Mouse (Mus musculus) CH12.LX (cell line): Measurements from ENCODE around the gene Ptges. TPM values are rescaled to one million over a fixed set of nuclear protein-coding genes. Genes with fewer than 3 reads are reported as not detected.

Experiments used
- DNase-seq: peaks from one replicate; pipeline ENCODE4 v3.0.0-alpha.2; 2013; ENCODE audit errors: extremely low read depth
- H3K27ac ChIP-seq: 2 replicates; pipeline ENCODE4 v1.5.1; 2012; ENCODE audit warnings: low read depth, mild to moderate bottlenecking, control low read depth, moderate library complexity; ENCODE audit not compliant: insufficient read depth
- H3K27me3 ChIP-seq: replicated peaks from 2 replicates; pipeline ENCODE3; 2012; ENCODE audit warnings: inconsistent platforms
- H3K36me3 ChIP-seq, 2 experiments: replicated peaks in 1 of 2; 2 replicates each; pipeline versions ENCODE3 to v1.6.1; 2012; ENCODE audit warnings: inconsistent platforms in 1 of 2, low read length in 1 of 2, mild to moderate bottlenecking in 1 of 2, mixed read lengths in 1 of 2, moderate library complexity in 1 of 2; ENCODE audit not compliant: control insufficient read depth in 1 of 2, insufficient read depth in 1 of 2
- H3K4me1 ChIP-seq, 2 experiments: 2 replicates each; pipeline ENCODE4 v1.6.1; 2012; ENCODE audit warnings: inconsistent platforms in 1 of 2, moderate library complexity in 1 of 2; ENCODE audit not compliant: insufficient read depth in 2 of 2, control insufficient read depth in 1 of 2
- H3K4me2 ChIP-seq: 2 replicates; pipeline ENCODE4 v1.6.1; 2012; ENCODE audit warnings: low read depth, mild to moderate bottlenecking, control low read depth; ENCODE audit not compliant: poor library complexity, insufficient read depth, severe bottlenecking
- H3K4me3 ChIP-seq, 3 experiments: fragments of 150-350 bp in 1 of 3; sonication (generic) in 1 of 3; replicated peaks in 1 of 3; 2 replicates each; pipeline versions ENCODE3 to v1.5.1; 2011 to 2012; ENCODE audit warnings: low read depth in 2 of 3, low read length in 2 of 3, mild to moderate bottlenecking in 2 of 3, moderate library complexity in 2 of 3, control low read depth in 1 of 3, improper control_type of control experiment in 1 of 3, inconsistent platforms in 1 of 3, mixed read lengths in 1 of 3; ENCODE audit not compliant: poor library complexity in 1 of 3
- H3K79me2 ChIP-seq: replicated peaks from 2 replicates; pipeline ENCODE4 v1.6.1; 2012; ENCODE audit warnings: mild to moderate bottlenecking, moderate library complexity; ENCODE audit not compliant: control insufficient read depth, poor library complexity, insufficient read depth, severe bottlenecking; ENCODE audit errors: extremely low read depth
- H3K9ac ChIP-seq: 2 replicates; pipeline ENCODE4 v1.6.1; 2012; ENCODE audit warnings: low read depth, mild to moderate bottlenecking, control low read depth, moderate library complexity; ENCODE audit not compliant: insufficient read depth
- H3K9me3 ChIP-seq: replicated peaks from 2 replicates; pipeline ENCODE3; 2012; ENCODE audit warnings: low read length, inconsistent platforms, mixed read lengths
- CHD2 ChIP-seq: IDR thresholded peaks from 2 replicates; pipeline ENCODE4 v1.6.1; 2011; ENCODE audit warnings: low read length, improper control_type of control experiment
- CTCF ChIP-seq, 2 experiments: IDR thresholded peaks in 1 of 2; conservative IDR thresholded peaks in 1 of 2; 2 replicates each; pipeline ENCODE4 v1.5.1; 2011 to 2012; ENCODE audit warnings: low read depth in 2 of 2, low read length in 2 of 2, improper control_type of control experiment in 1 of 2, inconsistent platforms in 1 of 2, mild to moderate bottlenecking in 1 of 2, moderate library complexity in 1 of 2
- E2F4 ChIP-seq: IDR thresholded peaks from 2 replicates; pipeline ENCODE4 v1.6.1; 2011; ENCODE audit warnings: low read depth, low read length, improper control_type of control experiment; ENCODE audit not compliant: insufficient replicate concordance
- ELF1 ChIP-seq: IDR thresholded peaks from 2 replicates; pipeline ENCODE4 v1.6.1; 2014; ENCODE audit warnings: low read depth, mild to moderate bottlenecking, inconsistent platforms, low read length, improper control_type of control experiment
- EP300 ChIP-seq: IDR thresholded peaks from 2 replicates; pipeline ENCODE4 v1.6.1; 2011; ENCODE audit warnings: low read length, improper control_type of control experiment
- ETS1 ChIP-seq: conservative IDR thresholded peaks from 2 replicates; pipeline ENCODE4 v1.6.1; 2012; ENCODE audit warnings: low read depth, mild to moderate bottlenecking, inconsistent platforms, low read length, improper control_type of control experiment, moderate library complexity
- GABPA ChIP-seq: IDR thresholded peaks from 2 replicates; pipeline ENCODE4 v1.6.1; 2012; ENCODE audit warnings: low read depth, low read length, improper control_type of control experiment, inconsistent platforms; ENCODE audit not compliant: insufficient replicate concordance
- HCFC1 ChIP-seq: IDR thresholded peaks from 2 replicates; pipeline ENCODE4 v1.6.1; 2012; ENCODE audit warnings: low read depth, mild to moderate bottlenecking, inconsistent platforms, low read length, improper control_type of control experiment
- IRF4 ChIP-seq: IDR thresholded peaks from 2 replicates; pipeline ENCODE4 v1.6.1; 2014; ENCODE audit warnings: low read depth, mild to moderate bottlenecking, inconsistent platforms, low read length, improper control_type of control experiment
- MAFK ChIP-seq: IDR thresholded peaks from 2 replicates; pipeline ENCODE4 v1.6.1; 2011; ENCODE audit warnings: low read length, improper control_type of control experiment; ENCODE audit not compliant: insufficient replicate concordance
- MAX ChIP-seq: IDR thresholded peaks from 2 replicates; pipeline ENCODE4 v1.6.1; 2011; ENCODE audit warnings: low read length, improper control_type of control experiment
- MAZ ChIP-seq: IDR thresholded peaks from 2 replicates; pipeline ENCODE4 v1.6.1; 2012; ENCODE audit warnings: low read depth, mild to moderate bottlenecking, inconsistent platforms, low read length, improper control_type of control experiment, moderate library complexity
- MEF2A ChIP-seq: IDR thresholded peaks from 2 replicates; pipeline ENCODE4 v1.6.1; 2014; ENCODE audit warnings: low read depth, mild to moderate bottlenecking, inconsistent platforms, low read length, improper control_type of control experiment, borderline replicate concordance
- MXI1 ChIP-seq: IDR thresholded peaks from 2 replicates; pipeline ENCODE4 v1.6.1; 2011; ENCODE audit warnings: mild to moderate bottlenecking, low read depth, low read length, improper control_type of control experiment
- MYC ChIP-seq: IDR thresholded peaks from 2 replicates; pipeline ENCODE4 v1.6.1; 2011; ENCODE audit warnings: low read depth, mild to moderate bottlenecking, improper control_type of control experiment, low read length
- NELFE ChIP-seq: IDR thresholded peaks from 2 replicates; pipeline ENCODE4 v1.6.1; 2011; ENCODE audit warnings: low read depth, low read length, improper control_type of control experiment
- NRF1 ChIP-seq: IDR thresholded peaks from 2 replicates; pipeline ENCODE4 v1.6.1; 2014; ENCODE audit warnings: low read depth, mild to moderate bottlenecking, inconsistent platforms, low read length, improper control_type of control experiment, moderate library complexity
- POLR2AphosphoS2 ChIP-seq: IDR thresholded peaks from 2 replicates; pipeline ENCODE4 v1.6.1; 2011; ENCODE audit warnings: low read depth, low read length, improper control_type of control experiment
- RCOR1 ChIP-seq: conservative IDR thresholded peaks from 2 replicates; pipeline ENCODE4 v1.6.1; 2012; ENCODE audit warnings: low read depth, mild to moderate bottlenecking, inconsistent platforms, low read length, improper control_type of control experiment
- TCF12 ChIP-seq: IDR thresholded peaks from 2 replicates; pipeline ENCODE4 v1.6.1; 2014; ENCODE audit warnings: low read depth, mild to moderate bottlenecking, inconsistent platforms, low read length, improper control_type of control experiment
- UBTF ChIP-seq: IDR thresholded peaks from 2 replicates; pipeline ENCODE4 v1.6.1; 2012; ENCODE audit warnings: low read depth, mild to moderate bottlenecking, inconsistent platforms, low read length, improper control_type of control experiment, moderate library complexity
- USF1 ChIP-seq: IDR thresholded peaks from 2 replicates; pipeline ENCODE4 v1.6.1; 2014; ENCODE audit warnings: low read depth, mild to moderate bottlenecking, inconsistent platforms, low read length, improper control_type of control experiment
- ZC3H11A ChIP-seq: IDR thresholded peaks from 2 replicates; pipeline ENCODE4 v1.6.1; 2012; ENCODE audit warnings: low read depth, mild to moderate bottlenecking, inconsistent platforms, low read length, improper control_type of control experiment
- ZMIZ1 ChIP-seq: IDR thresholded peaks from 2 replicates; pipeline ENCODE4 v1.6.1; 2012; ENCODE audit warnings: low read depth, mild to moderate bottlenecking, inconsistent platforms, low read length, improper control_type of control experiment
- ZNF384 ChIP-seq: IDR thresholded peaks from 2 replicates; pipeline ENCODE4 v1.6.1; 2012; ENCODE audit warnings: low read depth, low read length, improper control_type of control experiment, inconsistent platforms
- dilution Hi-C: fragments of 300-500 bp; cut with MboI; formaldehyde crosslinking; loops from 2 replicates; pipeline ENCODE4 v1.14.3; 2020; ENCODE audit warnings: low sequenced_read_pairs; ENCODE audit not compliant: extremely low pct_unique_long_range_greater_than_20kb, extremely low pct_ligation_motif_present
- in situ Hi-C: fragments of 300-500 bp; cut with MboI; formaldehyde crosslinking; loops from 3 replicates; pipeline ENCODE4 v1.14.3; 2019; ENCODE audit warnings: low sequenced_read_pairs, low pct_ligation_motif_present, low pct_unique_long_range_greater_than_20kb, mixed read lengths
- polyA plus RNA-seq: library from polyadenylated mRNA; unstranded; fragments of >175 nt; gene quantifications from 2 replicates; pipeline ENCODE4 v1.2.1, GENCODE M21; 2012; ENCODE audit warnings: low read depth; ENCODE audit not compliant: insufficient read length
- total RNA-seq, 2 experiments: library from RNA; depleted of rRNA; stranded (reverse); fragments of 300-350 nt in 1 of 2; fragments of >200 nt in 1 of 2; gene quantifications; 2 replicates each; pipeline ENCODE4 v1.2.3; 2012 to 2014

Gene Ptges
- total and polyA plus RNA-seq, 3 experiments: 0.04 to 0.09 TPM; not detected in 1

DNA sequence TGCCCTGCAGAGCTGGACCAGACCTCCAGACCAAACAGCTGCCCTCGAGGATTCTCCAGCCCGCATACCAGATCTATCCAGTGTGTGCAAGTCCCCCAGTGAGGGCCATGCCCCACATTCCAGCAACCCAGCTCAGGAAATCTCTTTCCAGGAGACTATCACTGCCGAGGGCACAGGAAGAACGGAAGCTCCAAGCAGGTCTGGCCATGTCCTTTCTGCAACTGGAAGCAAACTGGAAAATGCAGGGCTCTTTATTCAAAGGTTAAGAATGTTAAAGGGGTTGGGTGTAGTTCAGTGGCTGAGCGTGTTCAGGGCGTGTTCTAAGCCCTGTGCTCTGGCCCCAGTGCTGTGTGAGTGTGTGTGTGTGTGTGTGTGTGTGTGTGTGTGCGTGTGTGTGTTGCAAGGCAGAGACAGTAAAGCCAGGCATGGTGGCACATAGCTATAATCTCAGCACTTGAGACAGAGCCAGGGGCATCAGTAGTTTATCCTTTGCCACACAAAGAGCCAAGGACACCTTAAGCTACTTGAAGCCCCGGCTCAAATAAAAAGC, 10.8 kb downstream of the Ptges start:
- H3K79me2 ChIP-seq: no peaks in the 10 kb centered on the region
- H3K9me3 ChIP-seq: no peaks in the 10 kb centered on the region
- H3K27me3 ChIP-seq: no peaks in the 10 kb centered on the region
- H3K4me3 ChIP-seq: no peak overlapping the region
- peaks cover 3 to 11% of the 10 kb centered on the region in 2 experiments; a peak in 3 of 4 replicates for H3K4me1 ChIP-seq
- no peak overlapping the region for H3K9ac ChIP-seq
- dilution Hi-C loops: no loop called here
- H3K27ac ChIP-seq: no peak overlapping the region
- TF ChIP-seq ZNF384 (no peak), IRF4 (no peak), MXI1 (no peak), HCFC1 (no peak), RCOR1 (no peak), CHD2 (no peak), GABPA (no peak), UBTF (no peak), USF1 (no peak), MAFK (no peak), MYC (no peak), TCF12 (no peak), POLR2AphosphoS2 (no peak), NELFE (no peak)
- H3K4me2 ChIP-seq: no peak overlapping the region
- in situ Hi-C loops: no loop called here
- no peak for DNase-seq
- H3K36me3 ChIP-seq: no peaks in the 10 kb centered on the region

DNA sequence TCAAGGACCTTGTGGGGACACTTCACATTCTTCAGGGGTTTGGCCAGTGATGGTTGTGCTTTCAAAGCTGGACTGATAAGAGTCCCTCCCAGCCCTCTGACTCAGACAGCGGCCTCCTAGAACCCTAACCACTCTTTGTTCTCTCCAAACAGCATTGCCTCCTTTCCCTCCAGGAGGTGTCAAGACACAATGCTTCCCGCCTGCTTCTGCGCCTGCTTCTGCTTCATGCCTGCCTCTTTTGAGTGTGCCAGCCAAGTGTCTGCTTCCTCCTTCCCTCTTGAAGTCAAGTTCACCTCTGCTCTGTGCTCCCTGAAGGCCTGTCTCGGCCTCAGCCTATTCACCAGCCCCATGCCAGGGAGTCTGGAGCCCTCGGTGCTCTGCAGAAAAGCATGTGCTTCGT, 11.5 kb downstream of the Ptges start:
- Histone ChIP-seq H3K9ac (no peak overlapping the region), H3K4me2 (no peak overlapping the region), H3K79me2 (no peaks in the 10 kb centered on the region), H3K9me3 (no peaks in the 10 kb centered on the region), H3K36me3 (no peaks in the 10 kb centered on the region), H3K27ac (no peak overlapping the region), H3K4me3 (no peak overlapping the region), H3K4me1 (peaks cover 3 to 17% of the 10 kb centered on the region in 2 experiments; a peak in 3 of 4 replicates), H3K27me3 (no peaks in the 10 kb centered on the region)
- in situ Hi-C loops: no loop called here
- DNase-seq: no peak
- no peak for TF ChIP-seq ELF1
- TF ChIP-seq HCFC1: no peak
- no peak for TF ChIP-seq MAZ
- TF ChIP-seq CTCF (conservative IDR thresholded peaks at IDR 0.05 in 1 of 2, IDR thresholded peaks at IDR 0.05 in 1 of 2; ENCODE audit: low read depth in 2 of 2, low read length in 2 of 2): no peak
- no peak for TF ChIP-seq ETS1
- TF ChIP-seq POLR2AphosphoS2: no peak
- no peak for TF ChIP-seq EP300
- no peak for TF ChIP-seq MEF2A
- no peak for TF ChIP-seq ZNF384
- TF ChIP-seq ZC3H11A: no peak
- TF ChIP-seq ZMIZ1: no peak
- TF ChIP-seq NRF1: no peak
- TF ChIP-seq E2F4: no peak
- no peak for TF ChIP-seq MAX
- no peak for TF ChIP-seq NELFE
- dilution Hi-C loops: no loop called here
